Mouse (Mus musculus) kidney, embryonic 14.5 days (tissue): Measurements from ENCODE around the gene Pdzd3. TPM values are rescaled to one million over a fixed set of nuclear protein-coding genes. Genes with fewer than 3 reads are reported as not detected.
"Not testable (repeated sequence)": the region's sequence is repeated elsewhere in the genome, so short reads cannot be mapped to it uniquely, and the experiment has no call there.

ENCODE experiments used
- ATAC-seq: fragments of 200-750 bp; cut with Nextera tagmentation; 2 replicates; pipeline ENCODE4 v1.8.0; 2017; ENCODE audit warnings: moderate number of reproducible peaks, mild to moderate bottlenecking, moderate TSS enrichment, moderate library complexity; ENCODE audit not compliant: low FRiP score, low TSS enrichment
- H3K27ac ChIP-seq: fragments of 300-500 bp; sonication (generic); 2 replicates; pipeline ENCODE4 v1.5.1; 2014; ENCODE audit warnings: low read depth, mild to moderate bottlenecking, low read length, moderate library complexity, mixed read lengths
- H3K27me3 ChIP-seq: fragments of 300-500 bp; sonication (generic); 2 replicates; pipeline ENCODE4 v1.6.1; 2014; ENCODE audit warnings: mild to moderate bottlenecking, low read length; ENCODE audit not compliant: control insufficient read depth, insufficient read depth
- H3K36me3 ChIP-seq: fragments of 300-500 bp; sonication (generic); 2 replicates; pipeline ENCODE4 v1.6.1; 2014; ENCODE audit warnings: low read length, mixed read lengths; ENCODE audit not compliant: control insufficient read depth, insufficient read depth
- H3K4me1 ChIP-seq: fragments of 300-500 bp; sonication (generic); 2 replicates; pipeline ENCODE4 v1.6.1; 2014; ENCODE audit warnings: low read length, mixed read lengths; ENCODE audit not compliant: control insufficient read depth, insufficient read depth
- H3K4me2 ChIP-seq: fragments of 300-500 bp; sonication (generic); replicated peaks from 2 replicates; pipeline ENCODE4 v1.6.1; 2014; ENCODE audit warnings: low read depth, mild to moderate bottlenecking, low read length
- H3K4me3 ChIP-seq: fragments of 300-500 bp; sonication (generic); 2 replicates; pipeline ENCODE4 v1.5.1; 2014; ENCODE audit warnings: mild to moderate bottlenecking, low read length
- H3K9ac ChIP-seq: fragments of 300-500 bp; sonication (generic); 2 replicates; pipeline ENCODE4 v1.6.1; 2014; ENCODE audit warnings: low read depth, mild to moderate bottlenecking, low read length, moderate library complexity
- H3K9me3 ChIP-seq: fragments of 300-500 bp; sonication (generic); 2 replicates; pipeline ENCODE4 v1.6.1; 2016; ENCODE audit warnings: low read length; ENCODE audit not compliant: control insufficient read depth
- WGBS: fragments of 180-500 bp; shearing (Covaris S2); extraction: QIAGEN DNeasy Blood & Tissue Kit; methylation state at CpG from one replicate; pipeline ENCODE4 v1.1.7; 2014; 5-methylcytosine and 5-hydroxymethylcytosine counted together
- polyA plus RNA-seq: library from polyadenylated mRNA; unstranded; fragments of >200 nt; fragmentation: Nextera tagmentation; extraction: Ambion mirVana; gene quantifications from 2 replicates; pipeline ENCODE4 v1.2.1, GENCODE M21; 2014

Gene Pdzd3
- 1.9 and 4.2 TPM in 2 replicates for polyA plus RNA-seq

- no peak within 1 kb of the TSS for H3K9ac ChIP-seq
- H3K4me1 ChIP-seq: peaks cover 19% of the 10 kb centered on the region
- no peaks in the 10 kb centered on the region for H3K36me3 ChIP-seq
- no peaks in the 10 kb centered on the region; the same call in 1 of the 2 replicates for H3K27me3 ChIP-seq
- H3K4me3 ChIP-seq: no peak within 1 kb of the TSS
- no peak within 1 kb of the TSS for H3K27ac ChIP-seq
- WGBS: 58% methylated on average over 10 of the region's 10 CpGs
- no peak within 1 kb of the TSS for H3K4me2 ChIP-seq
- ATAC-seq: no peak
- H3K9me3 ChIP-seq: no peaks in the 10 kb centered on the region
Measured at GRCm38 (mm10) chr9:44251314-44251713, at the start of gene Pdzd3. Gene Pdzd3, minus strand, starts transcription at chr9:44251471.

GRCm38 (mm10) chr9:44300001-44300400 lies 48.7 kb upstream of the Pdzd3 start:
- not testable (repeated sequence) for H3K4me3 ChIP-seq, H3K4me1 ChIP-seq, H3K9ac ChIP-seq, H3K9me3 ChIP-seq, H3K27me3 ChIP-seq, H3K27ac ChIP-seq, H3K4me2 ChIP-seq, ATAC-seq
- WGBS: 96% methylated on average over 3 of the region's 3 CpGs
- peaks cover 70% of the 10 kb centered on the region for H3K36me3 ChIP-seq

GRCm38 (mm10) chr9:44292490-44292889 lies 41.2 kb upstream of the Pdzd3 start:
- no peak overlapping the region for H3K9ac ChIP-seq
- H3K4me2 ChIP-seq: no peak overlapping the region
- WGBS: 71% methylated on average over 3 of the region's 3 CpGs
- ATAC-seq: no peak
- H3K4me3 ChIP-seq: no peak overlapping the region
- peaks cover 11% of the 10 kb centered on the region; the same call in 1 of the 2 replicates for H3K27me3 ChIP-seq
- H3K9me3 ChIP-seq: no peaks in the 10 kb centered on the region
- no peak overlapping the region for H3K27ac ChIP-seq
- peaks cover 54% of the 10 kb centered on the region for H3K36me3 ChIP-seq
- H3K4me1 ChIP-seq: peaks cover 10% of the 10 kb centered on the region

GRCm38 (mm10) chr9:44288959-44289291 lies 37.7 kb upstream of the Pdzd3 start:
- Histone ChIP-seq H3K27ac (no peak overlapping the region), H3K36me3 (peaks cover 21% of the 10 kb centered on the region), H3K4me2 (peak overlapping the region; percentile 96; the same call in 1 of the 2 replicates), H3K9me3 (no peaks in the 10 kb centered on the region), H3K4me3 (no peak overlapping the region), H3K27me3 (peaks cover 21% of the 10 kb centered on the region), H3K4me1 (peaks cover 10% of the 10 kb centered on the region), H3K9ac (no peak overlapping the region)
- ATAC-seq: no peak
- 9% methylated on average over 11 of the region's 11 CpGs for WGBS

GRCm38 (mm10) chr9:44288076-44288958 lies 37.0 kb upstream of the Pdzd3 start, which contains the start of gene Abcg4:
Gene Abcg4, minus strand, starts transcription at chr9:44288615.
- Histone ChIP-seq H3K36me3 (peaks cover 15% of the 10 kb centered on the region), H3K4me1 (peaks cover 10% of the 10 kb centered on the region), H3K27me3 (peaks cover 21% of the 10 kb centered on the region), H3K9ac (peak within 1 kb of the TSS; percentile 66), H3K4me2 (peak within 1 kb of the TSS; percentile 96), H3K27ac (no peak within 1 kb of the TSS), H3K9me3 (no peaks in the 10 kb centered on the region), H3K4me3 (peak within 1 kb of the TSS; percentile 64)
- 1% methylated on average over 38 of the region's 38 CpGs for WGBS
- peak; percentile 67 for ATAC-seq

- Histone ChIP-seq H3K27me3 (peaks cover 21% of the 10 kb centered on the region), H3K9me3 (no peaks in the 10 kb centered on the region), H3K27ac (no peak overlapping the region), H3K36me3 (peaks cover 7% of the 10 kb centered on the region; the same call in 1 of the 2 replicates), H3K4me2 (peak overlapping the region; percentile 96), H3K4me1 (peaks cover 10% of the 10 kb centered on the region), H3K9ac (peak overlapping the region; percentile 66), H3K4me3 (peak overlapping the region; percentile 64)
- 2% methylated on average over 38 of the region's 47 CpGs for WGBS
- ATAC-seq: peak; percentile 57
Measured at GRCm38 (mm10) chr9:44287401-44288075, 36.3 kb upstream of the Pdzd3 start.

GRCm38 (mm10) chr9:44287003-44287400 lies 35.7 kb upstream of the Pdzd3 start:
- Histone ChIP-seq H3K27me3 (peaks cover 21% of the 10 kb centered on the region), H3K4me3 (peak overlapping the region; percentile 64), H3K9me3 (no peaks in the 10 kb centered on the region), H3K27ac (no peak overlapping the region), H3K36me3 (peaks cover 3% of the 10 kb centered on the region; the same call in 1 of the 2 replicates), H3K4me1 (peaks cover 10% of the 10 kb centered on the region), H3K4me2 (peak overlapping the region; percentile 96), H3K9ac (peak overlapping the region; percentile 66)
- 5% methylated on average over 11 of the region's 11 CpGs for WGBS
- 0 out of 2 replicates have a peak, but pooled peaks have one; percentile 10 for ATAC-seq

GRCm38 (mm10) chr9:44286256-44286850 lies 35.1 kb upstream of the Pdzd3 start:
- no peak overlapping the region for H3K9ac ChIP-seq

More at GRCm38 (mm10) chr9:44286256-44286850, 35.1 kb upstream of the Pdzd3 start:
- ATAC-seq: no peak
- H3K4me1 ChIP-seq: peaks cover 10% of the 10 kb centered on the region
- H3K36me3 ChIP-seq: peaks cover 3% of the 10 kb centered on the region; the same call in 1 of the 2 replicates
- H3K4me2 ChIP-seq: no peak overlapping the region
- peaks cover 21% of the 10 kb centered on the region for H3K27me3 ChIP-seq
- H3K4me3 ChIP-seq: peak overlapping the region; percentile 4; the same call in 1 of the 2 replicates
- 12% methylated on average over 6 of the region's 6 CpGs for WGBS
- no peak overlapping the region for H3K27ac ChIP-seq
- no peaks in the 10 kb centered on the region for H3K9me3 ChIP-seq
